Mouse (Mus musculus): Measurements from ENCODE around the gene Ttc36. TPM values are rescaled to one million over a fixed set of nuclear protein-coding genes. Genes with fewer than 3 reads are reported as not detected.

Ttc36 gene
- polyA plus RNA-seq (2012; rRNA removed) = 17.6 and 19.8 TPM in 2 replicates

DNA sequence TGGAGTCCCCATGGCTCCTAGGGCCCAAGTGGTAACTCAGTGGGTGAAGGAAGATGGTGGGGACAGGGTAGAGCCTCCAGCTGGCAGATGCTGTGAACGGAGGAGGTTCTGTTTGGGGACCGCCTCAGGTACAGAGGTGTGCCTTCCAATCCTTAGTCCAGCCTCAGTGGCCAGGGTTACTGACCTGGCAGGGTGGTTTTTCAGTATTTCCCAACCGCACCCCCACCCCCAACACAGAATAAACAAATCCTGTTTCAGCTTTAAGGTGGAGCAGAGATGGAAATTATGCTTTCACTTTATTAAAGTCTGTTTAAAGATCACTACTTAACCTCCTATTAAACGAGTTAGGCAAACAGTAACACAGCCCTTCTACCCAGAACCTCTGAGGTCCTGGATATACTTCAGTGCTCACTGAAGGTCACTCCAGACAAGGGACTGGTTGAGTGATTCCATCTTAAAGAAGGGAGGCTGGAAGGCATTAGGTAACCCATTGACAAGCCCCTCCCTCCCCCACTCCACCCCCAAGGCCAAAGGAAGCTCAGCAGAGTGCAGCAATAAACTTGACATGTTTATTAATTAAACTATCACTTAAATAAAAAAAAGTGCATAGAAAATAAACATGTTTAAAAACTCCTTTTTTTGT is at the start of gene Ttc36:
Gene Ttc36 (minus strand): TSS at position 265 of the 643 bp plus-strand sequence.
- WGBS = 48% methylated on average over 4 of the region's 4 CpGs
- H3K4me3 ChIP-seq (replicated peaks; ENCODE audit: extremely low read depth, low read depth, low read length) = no peak within 1 kb of the TSS

DNA sequence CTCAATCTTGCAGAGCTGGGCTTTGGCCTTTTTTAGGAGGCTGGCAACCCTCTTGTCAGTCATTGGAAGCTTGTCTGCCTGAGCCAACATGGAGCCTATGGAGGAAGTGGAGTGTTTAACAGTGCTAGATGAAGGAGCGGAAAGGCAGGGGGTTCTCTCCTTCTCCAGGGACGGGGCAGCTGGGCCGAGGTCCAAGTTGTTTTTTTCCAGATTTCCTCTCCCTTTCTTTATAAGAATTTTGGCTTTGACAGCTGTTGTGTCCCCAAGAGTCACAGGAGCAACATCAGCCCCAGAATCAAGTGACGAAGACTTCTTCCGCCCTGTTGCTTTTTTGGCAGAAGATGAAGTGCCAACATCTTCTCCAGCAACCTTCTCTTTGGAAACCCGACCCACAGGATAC is 44.6 kb upstream of the Ttc36 start:
- H3K4me3 ChIP-seq (replicated peaks; ENCODE audit: extremely low read depth, low read depth, low read length) = no peak overlapping the region
- no peak for DNase-seq
- no peak for TF ChIP-seq POLR2A (IDR thresholded peaks at IDR 0.05; ENCODE audit: borderline replicate concordance, extremely low read depth, low read depth, low read length)
- TF ChIP-seq CTCF (IDR thresholded peaks at IDR 0.05; ENCODE audit: insufficient read depth, low read length) = no peak
- H3K4me1 ChIP-seq (ENCODE audit: control insufficient read depth, insufficient read depth, low read length) = no peaks in the 10 kb centered on the region; the same call in 1 of the 2 replicates
- 56% methylated on average over 6 of the region's 6 CpGs for WGBS

More for the DNA sequence above, at the start of gene Ttc36:
- TF ChIP-seq CTCF (IDR thresholded peaks at IDR 0.05; ENCODE audit: insufficient read depth, low read length) = no peak
- peak; percentile 30; the same call in 1 of the 2 replicates for TF ChIP-seq POLR2A (IDR thresholded peaks at IDR 0.05; ENCODE audit: borderline replicate concordance, extremely low read depth, low read depth, low read length)
- no peaks in the 10 kb centered on the region for H3K4me1 ChIP-seq (ENCODE audit: control insufficient read depth, insufficient read depth, low read length)
- DNase-seq = peak; percentile 45

DNA sequence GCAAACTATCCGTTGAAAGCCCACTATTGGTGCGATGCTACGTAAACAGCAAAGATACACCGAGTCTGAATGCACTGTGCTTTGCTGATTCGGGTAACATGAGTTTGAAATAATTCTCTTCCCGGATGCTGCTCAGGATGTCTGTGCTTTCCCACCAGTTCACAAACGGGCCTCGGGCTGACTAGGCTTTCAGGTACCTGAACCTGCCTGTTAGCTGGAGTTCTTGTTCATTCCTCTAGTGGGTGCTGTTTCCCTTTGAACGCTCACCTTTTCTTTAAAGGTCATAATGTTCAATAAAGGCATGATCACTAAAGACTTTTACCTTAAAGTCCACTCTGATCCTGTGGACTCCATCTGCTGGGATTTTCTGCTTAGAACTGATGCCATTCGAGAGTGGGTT is 38.4 kb upstream of the Ttc36 start:
- Histone ChIP-seq H3K4me1 (ENCODE audit: control insufficient read depth, insufficient read depth, low read length) (no peaks in the 10 kb centered on the region), H3K4me3 (replicated peaks; ENCODE audit: extremely low read depth, low read depth, low read length) (no peak overlapping the region)
- no peak for TF ChIP-seq POLR2A (IDR thresholded peaks at IDR 0.05; ENCODE audit: borderline replicate concordance, extremely low read depth, low read depth, low read length)
- peak; percentile 45 for TF ChIP-seq CTCF (IDR thresholded peaks at IDR 0.05; ENCODE audit: insufficient read depth, low read length)
- WGBS = 83% methylated on average over 10 of the region's 10 CpGs
- no peak for DNase-seq

DNA sequence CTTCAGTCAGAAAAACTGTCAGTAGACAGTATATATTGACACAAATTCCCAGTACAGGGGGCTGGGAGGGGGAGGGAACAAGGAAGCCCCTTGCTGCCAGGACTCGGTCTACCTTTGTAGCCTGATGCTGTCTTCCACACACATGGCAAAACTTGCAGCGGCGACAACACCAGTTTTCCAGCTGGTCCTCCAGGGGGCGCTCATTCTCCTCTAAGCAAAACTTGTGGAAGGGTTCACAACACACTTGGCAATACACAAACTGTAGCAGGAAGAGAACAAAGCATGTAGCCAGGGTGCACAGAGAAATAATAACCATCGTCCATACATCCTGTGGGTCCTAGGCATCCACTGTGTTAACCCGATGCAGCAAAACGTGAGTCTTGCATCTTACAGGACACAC is 33.6 kb upstream of the Ttc36 start:
- TF ChIP-seq CTCF (IDR thresholded peaks at IDR 0.05; ENCODE audit: insufficient read depth, low read length) (peak; percentile 71), POLR2A (IDR thresholded peaks at IDR 0.05; ENCODE audit: borderline replicate concordance, extremely low read depth, low read depth, low read length) (no peak)
- WGBS = 43% methylated on average over 7 of the region's 7 CpGs
- no peak overlapping the region for H3K4me3 ChIP-seq (replicated peaks; ENCODE audit: extremely low read depth, low read depth, low read length)
- DNase-seq = peak; percentile 69
- no peaks in the 10 kb centered on the region for H3K4me1 ChIP-seq (ENCODE audit: control insufficient read depth, insufficient read depth, low read length)

DNA sequence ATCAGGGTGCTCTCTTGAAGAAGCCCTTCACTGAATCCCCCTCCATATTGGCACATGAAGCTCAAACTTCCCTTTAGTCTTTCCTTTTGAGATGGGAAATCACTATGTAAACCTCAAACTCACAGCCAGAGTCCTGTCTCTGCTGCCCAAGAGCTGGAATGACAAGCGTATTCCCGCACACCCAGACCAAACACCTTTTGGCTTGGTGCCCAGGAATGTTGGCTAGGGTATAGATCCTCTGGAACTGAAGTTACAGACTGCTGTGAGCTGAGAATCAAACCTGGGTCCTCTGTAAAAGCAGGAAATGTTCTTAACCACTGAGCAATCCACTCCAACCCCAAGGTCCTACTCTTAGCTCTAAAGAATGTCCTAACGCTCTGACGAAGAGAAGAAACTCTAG is 29.5 kb upstream of the Ttc36 start:
- 55% methylated on average over 4 of the region's 4 CpGs for WGBS
- peak; percentile 25 for DNase-seq
- TF ChIP-seq CTCF (IDR thresholded peaks at IDR 0.05; ENCODE audit: insufficient read depth, low read length) = no peak
- TF ChIP-seq POLR2A (IDR thresholded peaks at IDR 0.05; ENCODE audit: borderline replicate concordance, extremely low read depth, low read depth, low read length) = no peak
- Histone ChIP-seq H3K4me3 (replicated peaks; ENCODE audit: extremely low read depth, low read depth, low read length) (no peak overlapping the region), H3K4me1 (ENCODE audit: control insufficient read depth, insufficient read depth, low read length) (no peaks in the 10 kb centered on the region)

DNA sequence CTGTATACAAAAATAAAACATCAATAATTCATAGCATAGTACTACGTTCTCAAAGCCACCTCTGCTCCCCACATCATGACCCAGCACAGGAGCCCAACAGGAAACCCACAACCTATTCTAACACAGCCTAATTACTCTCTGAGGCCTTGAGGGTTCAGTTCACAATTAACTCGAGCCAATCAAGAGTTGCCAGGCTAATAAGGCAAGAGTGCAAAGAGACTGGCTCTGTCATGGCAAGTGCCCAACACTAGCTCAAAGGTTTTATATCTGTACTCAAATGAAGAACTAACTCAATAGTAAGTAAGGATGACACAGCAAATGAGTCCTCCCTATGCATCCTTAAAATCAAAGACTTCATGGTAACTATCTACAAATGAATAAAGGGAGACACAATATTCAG is 27.6 kb upstream of the Ttc36 start:
- H3K4me3 ChIP-seq (replicated peaks; ENCODE audit: extremely low read depth, low read depth, low read length) = no peak overlapping the region
- TF ChIP-seq CTCF (IDR thresholded peaks at IDR 0.05; ENCODE audit: insufficient read depth, low read length) = no peak
- DNase-seq = no peak
- H3K4me1 ChIP-seq (ENCODE audit: control insufficient read depth, insufficient read depth, low read length) = no peaks in the 10 kb centered on the region
- 75% methylated on average over 2 of the region's 2 CpGs for WGBS

GRCm38 (mm10) chr9:44828944-44829343 is 26.1 kb upstream of the Ttc36 start:
- WGBS = 97% methylated on average over 11 of the region's 11 CpGs
- DNase-seq = no peak
- H3K4me1 ChIP-seq (ENCODE audit: control insufficient read depth, insufficient read depth, low read length) = no peaks in the 10 kb centered on the region
- TF ChIP-seq POLR2A (IDR thresholded peaks at IDR 0.05; ENCODE audit: borderline replicate concordance, extremely low read depth, low read depth, low read length) = no peak
- no peak for TF ChIP-seq CTCF (IDR thresholded peaks at IDR 0.05; ENCODE audit: insufficient read depth, low read length)
- H3K4me3 ChIP-seq (replicated peaks; ENCODE audit: extremely low read depth, low read depth, low read length) = no peak overlapping the region

GRCm38 (mm10) chr9:44826660-44827059 is 23.8 kb upstream of the Ttc36 start:
- DNase-seq = no peak
- H3K4me1 ChIP-seq (ENCODE audit: control insufficient read depth, insufficient read depth, low read length) = no peaks in the 10 kb centered on the region
- 79% methylated on average over 7 of the region's 7 CpGs for WGBS
- no peak overlapping the region for H3K4me3 ChIP-seq (replicated peaks; ENCODE audit: extremely low read depth, low read depth, low read length)
- TF ChIP-seq POLR2A (IDR thresholded peaks at IDR 0.05; ENCODE audit: borderline replicate concordance, extremely low read depth, low read depth, low read length) = no peak
- no peak for TF ChIP-seq CTCF (IDR thresholded peaks at IDR 0.05; ENCODE audit: insufficient read depth, low read length)

DNA sequence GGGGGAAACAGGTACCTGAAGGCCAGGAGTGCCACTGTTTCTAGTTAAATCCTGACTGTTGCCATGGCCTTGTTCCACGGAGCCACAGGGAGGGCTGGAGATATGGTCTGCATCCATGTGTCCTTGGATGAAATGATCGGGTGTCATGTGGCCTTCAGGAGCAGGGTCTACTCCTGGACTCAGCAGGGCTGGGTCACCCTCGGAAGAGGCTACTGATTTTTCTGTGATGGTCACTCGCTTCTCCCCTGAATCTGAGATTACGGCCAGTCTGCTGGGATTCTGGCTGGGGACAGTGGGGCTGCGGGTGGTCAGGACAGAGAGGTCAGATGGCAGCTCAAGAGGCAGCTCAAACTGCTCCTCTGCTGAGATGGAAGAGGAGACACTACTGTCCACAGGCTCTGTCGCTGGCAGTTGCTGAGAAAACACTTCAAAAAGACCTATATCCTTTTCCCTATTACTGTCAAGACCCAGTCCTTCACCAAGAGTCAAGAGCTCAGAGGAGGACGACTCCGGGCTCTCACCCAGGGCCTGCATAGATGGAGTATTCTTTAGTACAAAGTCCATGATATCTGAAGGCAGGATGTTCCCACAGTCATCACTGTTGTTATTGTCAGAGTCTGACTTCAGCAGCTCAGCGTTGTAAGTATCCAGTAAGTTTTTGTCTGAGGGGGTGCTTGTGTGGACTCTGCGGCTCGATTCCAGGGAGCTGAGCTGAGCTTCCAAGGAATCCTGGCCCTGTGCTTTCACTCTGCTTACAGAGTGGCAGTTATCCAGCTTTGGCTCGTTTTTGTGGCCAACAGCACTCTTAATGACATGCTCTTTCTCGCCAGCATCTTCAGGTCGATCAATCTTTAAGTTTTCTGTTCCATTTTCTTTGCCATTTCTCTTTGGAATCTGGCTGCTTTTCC is 17.3 kb upstream of the Ttc36 start:
- DNase-seq = no peak
- TF ChIP-seq POLR2A (IDR thresholded peaks at IDR 0.05; ENCODE audit: borderline replicate concordance, extremely low read depth, low read depth, low read length) (no peak), CTCF (IDR thresholded peaks at IDR 0.05; ENCODE audit: insufficient read depth, low read length) (no peak)

More for the DNA sequence above, 17.3 kb upstream of the Ttc36 start:
- 81% methylated on average over 15 of the region's 15 CpGs for WGBS
- Histone ChIP-seq H3K4me1 (ENCODE audit: control insufficient read depth, insufficient read depth, low read length) (no peaks in the 10 kb centered on the region), H3K4me3 (replicated peaks; ENCODE audit: extremely low read depth, low read depth, low read length) (no peak overlapping the region)
